Mouse (Mus musculus) lung, postnatal 14 days (tissue): ENCODE measurements around the gene Foxa1.
A peak's percentile ranks its signal among the peaks of the same experiment; 100 is the strongest.

Experiments
- DNase-seq: peaks from one replicate; pipeline ENCODE4 v3.0.0; 2021

Foxa1 gene

GRCm38 (mm10) chr12:57546415-57547201 lies at the start of gene Foxa1:
Foxa1 (minus strand) TSS chr12:57546916.
- peak; percentile 32 for DNase-seq

- peak; percentile 42 for DNase-seq
These were observed 29.4 kb upstream of the Foxa1 start for GRCm38 (mm10) chr12:57575931-57576628.

- no peak for DNase-seq
These were observed 25.7 kb upstream of the Foxa1 start for GRCm38 (mm10) chr12:57572415-57572814.

- DNase-seq = no peak
These were observed 25.1 kb upstream of the Foxa1 start for GRCm38 (mm10) chr12:57571773-57572172.

DNA sequence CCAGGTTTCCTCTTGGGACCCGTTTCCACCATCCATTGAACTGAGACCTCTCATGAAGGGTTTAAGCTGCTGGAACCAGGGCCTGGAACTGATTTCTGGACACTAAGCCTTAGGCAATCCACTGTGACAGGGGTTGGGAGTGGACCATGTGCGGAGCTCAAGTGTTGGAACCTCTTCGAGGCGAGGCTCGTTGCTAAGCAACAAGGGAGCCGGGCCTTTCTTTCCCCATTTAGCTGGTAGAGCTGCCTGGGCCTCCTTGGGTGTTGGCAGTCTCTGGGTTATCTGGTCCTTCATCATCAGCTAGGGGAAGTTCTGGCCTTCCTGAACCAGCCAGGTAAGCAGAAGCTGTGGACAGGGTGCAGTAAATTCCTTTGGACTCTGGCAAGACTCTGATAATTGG lies 17.2 kb upstream of the Foxa1 start, which contains the start of gene Ttc6:
Gene Ttc6 (plus strand): TSS at position 205 of the 400 bp plus-strand sequence.
- no peak for DNase-seq

DNA sequence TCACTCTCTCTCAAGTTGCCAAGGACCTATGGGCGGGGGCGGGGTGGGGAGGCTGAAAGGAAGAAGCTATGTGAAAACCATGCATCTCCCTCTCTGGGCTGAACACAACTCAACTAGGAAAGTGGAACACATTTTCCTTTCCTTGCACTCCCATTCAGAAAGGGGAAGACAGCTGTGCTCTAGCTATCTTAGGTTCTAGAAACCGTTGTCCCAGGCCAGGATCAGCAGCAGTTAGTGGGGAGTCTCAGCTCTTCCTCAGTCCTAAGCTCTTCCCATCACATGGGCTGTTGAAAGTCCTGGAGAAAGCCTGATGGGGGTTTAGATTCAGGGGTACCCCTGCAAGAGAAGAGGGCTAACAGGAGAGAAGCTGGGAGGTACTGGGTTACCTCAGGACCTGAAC lies 7.4 kb upstream of the Foxa1 start:
- DNase-seq = no peak

DNA sequence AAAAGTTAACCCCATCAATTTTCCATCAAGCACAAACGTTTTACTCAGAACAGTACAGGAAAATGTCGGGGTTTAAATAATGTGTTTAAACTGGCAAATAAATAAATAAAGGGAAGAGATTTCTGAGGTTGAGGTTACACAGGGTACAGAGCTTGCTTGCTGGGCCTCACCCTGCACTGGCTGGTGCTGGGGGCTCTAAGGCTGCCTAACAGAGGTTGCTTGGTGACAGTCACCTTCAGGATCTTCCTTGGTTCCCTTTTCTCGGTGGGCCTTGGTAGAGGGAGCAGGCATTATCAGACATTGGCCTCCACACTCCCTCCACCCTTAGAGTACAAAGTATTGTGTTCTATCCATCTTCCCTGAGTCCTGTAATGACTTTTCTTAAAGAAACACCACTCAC lies 5.6 kb upstream of the Foxa1 start:
- no peak for DNase-seq

- no peak for DNase-seq
These were observed 4.2 kb upstream of the Foxa1 start for GRCm38 (mm10) chr12:57550881-57551280.

DNA sequence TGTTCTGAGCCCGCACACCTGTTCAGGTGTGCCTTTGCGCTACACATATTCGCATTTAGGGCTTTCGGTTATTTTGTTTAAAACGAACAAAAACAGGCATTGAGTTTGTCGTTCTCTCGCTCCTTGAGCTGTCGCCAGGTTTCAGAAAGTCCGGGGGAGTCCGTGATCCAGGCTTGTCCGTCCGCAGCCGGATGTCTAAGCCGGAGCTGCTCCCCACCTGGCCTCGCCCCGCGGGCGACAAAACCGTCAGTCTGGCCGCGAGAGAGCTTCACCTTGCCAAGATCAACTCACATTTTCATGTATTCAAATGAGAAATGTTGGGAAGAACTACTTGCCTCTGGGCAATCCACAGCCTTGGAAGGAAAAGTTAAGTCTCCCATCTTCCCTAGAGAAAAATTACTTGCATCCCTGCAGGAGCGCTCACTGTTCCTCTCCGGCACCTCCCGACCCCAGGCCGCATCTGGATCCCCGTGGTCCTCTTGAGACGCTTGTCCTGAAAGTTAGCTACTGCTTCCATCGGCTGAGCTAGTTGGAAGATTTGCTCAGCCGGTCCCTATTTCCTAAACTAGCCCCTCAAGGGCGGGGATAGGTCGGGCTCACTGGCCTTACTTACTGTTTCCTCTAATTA lies 3.6 kb upstream of the Foxa1 start:
- no peak for DNase-seq

GRCm38 (mm10) chr12:57549667-57550160 lies 3.0 kb upstream of the Foxa1 start:
- no peak for DNase-seq

DNA sequence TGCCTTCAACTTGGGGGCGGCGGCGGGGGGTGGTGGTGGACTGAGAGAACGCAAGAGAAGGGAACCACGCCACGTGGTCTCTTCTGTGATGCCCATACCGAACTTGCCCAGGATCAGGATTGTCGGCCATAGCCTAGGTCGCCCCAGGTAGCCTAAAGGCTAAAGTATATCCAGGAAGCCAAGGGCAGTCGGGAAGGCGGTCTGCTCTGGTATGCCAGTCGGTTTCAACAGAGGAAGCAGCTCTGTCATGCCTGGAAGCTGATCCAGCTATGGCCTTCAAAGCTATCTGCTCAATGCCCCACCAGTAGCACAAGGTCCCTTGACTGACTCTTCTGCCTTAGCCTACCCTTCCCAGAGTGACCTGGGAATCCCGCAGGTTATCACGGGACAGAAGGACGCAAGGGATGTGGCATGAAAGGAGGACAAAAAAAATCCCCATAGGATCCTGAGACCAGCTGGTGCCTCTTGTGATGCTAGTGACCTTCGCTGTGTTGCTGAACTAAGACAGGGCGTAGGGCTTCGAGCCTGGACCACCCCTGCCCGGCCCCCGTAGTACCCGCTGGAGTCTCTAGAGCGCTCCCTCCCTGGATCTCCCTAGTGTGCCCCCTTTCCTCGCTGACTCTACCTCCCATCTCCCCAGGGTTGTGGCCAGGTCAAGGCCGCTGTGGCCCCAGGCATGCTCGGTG lies 2.4 kb upstream of the Foxa1 start:
- DNase-seq = no peak

- DNase-seq = peak; percentile 39
These were observed 1.8 kb upstream of the Foxa1 start for GRCm38 (mm10) chr12:57548352-57548980.

- DNase-seq = no peak
These were observed 1.2 kb upstream of the Foxa1 start for GRCm38 (mm10) chr12:57547890-57548289.

GRCm38 (mm10) chr12:57545371-57546241 lies 1.1 kb downstream of the Foxa1 start:
- DNase-seq = peak; percentile 60

- DNase-seq = peak; percentile 77
These were observed 1.9 kb downstream of the Foxa1 start for GRCm38 (mm10) chr12:57544641-57545370.

- peak; percentile 7 for DNase-seq
These were observed 3.1 kb downstream of the Foxa1 start for GRCm38 (mm10) chr12:57543627-57543991.

- peak; percentile 31 for DNase-seq
These were observed 3.7 kb downstream of the Foxa1 start for GRCm38 (mm10) chr12:57542746-57543626.

GRCm38 (mm10) chr12:57541931-57542745 lies 4.6 kb downstream of the Foxa1 start:
- peak; percentile 55 for DNase-seq

GRCm38 (mm10) chr12:57541118-57541517 lies 5.6 kb downstream of the Foxa1 start:
- peak; percentile 1 for DNase-seq
